Mouse (Mus musculus) hindbrain, embryonic 14.5 days (tissue): ENCODE results near the gene Prss41. TPM values are rescaled to one million over a fixed set of nuclear protein-coding genes. Genes with fewer than 3 reads are reported as not detected.
A peak's percentile ranks its signal among the peaks of the same experiment; 100 is the strongest.

ENCODE experiments used
- ATAC-seq: fragments of 200-750 bp; cut with Nextera tagmentation; 2 replicates; pipeline ENCODE4 v1.8.0; 2017; ENCODE audit warnings: moderate number of reproducible peaks, mild to moderate bottlenecking, moderate TSS enrichment, moderate library complexity; ENCODE audit not compliant: low FRiP score
- DNase-seq: peaks from one replicate; pipeline ENCODE4 v3.0.0-alpha.2; 2015; ENCODE audit warnings: low spot score
- H3K27ac ChIP-seq: fragments of 300-500 bp; sonication (generic); 2 replicates; pipeline ENCODE4 v1.5.1; 2014; ENCODE audit warnings: mild to moderate bottlenecking, moderate library complexity
- H3K27me3 ChIP-seq: fragments of 300-500 bp; sonication (generic); 2 replicates; pipeline ENCODE4 v1.6.1; 2014; ENCODE audit warnings: mild to moderate bottlenecking, low read length, mixed read lengths; ENCODE audit not compliant: control insufficient read depth, insufficient read depth
- H3K36me3 ChIP-seq: fragments of 300-500 bp; sonication (generic); replicated peaks from 2 replicates; pipeline ENCODE4 v1.6.1; 2014; ENCODE audit not compliant: control insufficient read depth, insufficient read depth
- H3K4me1 ChIP-seq: fragments of 300-500 bp; sonication (generic); replicated peaks from 2 replicates; pipeline ENCODE4 v1.6.1; 2014; ENCODE audit warnings: antibody characterized with exemption, low read length, mixed read lengths; ENCODE audit not compliant: control insufficient read depth, insufficient read depth
- H3K4me2 ChIP-seq: fragments of 300-500 bp; sonication (generic); replicated peaks from 2 replicates; pipeline ENCODE4 v1.6.1; 2014; ENCODE audit warnings: mild to moderate bottlenecking, moderate library complexity
- H3K4me3 ChIP-seq: fragments of 300-500 bp; sonication (generic); replicated peaks from 2 replicates; pipeline ENCODE4 v1.5.1; 2014; ENCODE audit warnings: mild to moderate bottlenecking, low read length
- H3K9ac ChIP-seq: fragments of 300-500 bp; sonication (generic); 2 replicates; pipeline ENCODE4 v1.6.1; 2014
- H3K9me3 ChIP-seq: fragments of 300-500 bp; sonication (generic); 2 replicates; pipeline ENCODE4 v1.6.1; 2016; ENCODE audit warnings: low read length; ENCODE audit not compliant: control insufficient read depth
- WGBS: fragments of 180-500 bp; shearing (Covaris S2); extraction: QIAGEN DNeasy Blood & Tissue Kit; methylation state at CpG from one replicate; pipeline ENCODE4 v1.1.7; 2014; 5-methylcytosine and 5-hydroxymethylcytosine counted together
- polyA plus RNA-seq: library from polyadenylated mRNA; unstranded; fragments of >200 nt; fragmentation: Nextera tagmentation; extraction: Ambion mirVana; gene quantifications from 2 replicates; pipeline ENCODE4 v1.2.1, GENCODE M21; 2014

Prss41 gene
- polyA plus RNA-seq, 1 experiment from 2014 or later = 2.3 TPM

DNA sequence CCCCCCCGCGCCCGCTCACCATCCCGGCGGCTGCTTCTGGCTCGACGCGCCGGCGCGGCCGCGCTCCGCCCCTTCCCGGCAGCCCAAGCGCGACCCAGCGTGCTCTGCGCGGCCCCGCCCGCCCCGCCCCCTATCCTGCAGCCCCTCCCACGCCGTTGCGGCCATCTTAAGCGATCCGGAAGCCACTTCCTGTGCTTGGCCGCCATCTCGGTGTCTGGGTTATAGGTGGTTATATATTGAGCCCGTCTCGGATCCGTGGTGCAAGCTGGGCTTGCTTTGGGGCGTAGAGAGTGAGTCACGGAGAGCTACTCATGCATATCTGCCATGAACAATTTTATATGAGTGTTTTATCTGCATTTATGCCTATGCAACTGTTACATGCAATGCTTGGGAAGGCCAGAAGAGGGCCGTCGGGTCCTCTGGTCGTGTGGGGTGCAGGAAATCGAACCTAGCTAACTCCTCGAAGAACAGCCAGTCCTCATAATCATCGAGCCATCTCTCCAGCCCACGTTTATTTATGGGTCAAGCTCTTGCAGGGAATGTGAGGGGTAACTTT is 14.8 kb downstream of the Prss41 start, which contains the start of gene Elob:
TSS of gene Elob (minus strand) at position 73 of the 556 bp plus-strand sequence.
- Histone ChIP-seq H3K9ac (peak within 1 kb of the TSS; percentile 90), H3K9me3 (no peaks in the 10 kb centered on the region), H3K4me2 (peak within 1 kb of the TSS; percentile 79), H3K4me3 (peak within 1 kb of the TSS; percentile 89), H3K27ac (peak within 1 kb of the TSS; percentile 96), H3K4me1 (peaks cover 22% of the 10 kb centered on the region), H3K27me3 (peaks cover 6% of the 10 kb centered on the region; the same call in 1 of the 2 replicates), H3K36me3 (peaks cover 35% of the 10 kb centered on the region)
- ATAC-seq = peak; percentile 96
- WGBS = 1% methylated on average over 39 of the region's 42 CpGs
- DNase-seq = peak; percentile 88

DNA sequence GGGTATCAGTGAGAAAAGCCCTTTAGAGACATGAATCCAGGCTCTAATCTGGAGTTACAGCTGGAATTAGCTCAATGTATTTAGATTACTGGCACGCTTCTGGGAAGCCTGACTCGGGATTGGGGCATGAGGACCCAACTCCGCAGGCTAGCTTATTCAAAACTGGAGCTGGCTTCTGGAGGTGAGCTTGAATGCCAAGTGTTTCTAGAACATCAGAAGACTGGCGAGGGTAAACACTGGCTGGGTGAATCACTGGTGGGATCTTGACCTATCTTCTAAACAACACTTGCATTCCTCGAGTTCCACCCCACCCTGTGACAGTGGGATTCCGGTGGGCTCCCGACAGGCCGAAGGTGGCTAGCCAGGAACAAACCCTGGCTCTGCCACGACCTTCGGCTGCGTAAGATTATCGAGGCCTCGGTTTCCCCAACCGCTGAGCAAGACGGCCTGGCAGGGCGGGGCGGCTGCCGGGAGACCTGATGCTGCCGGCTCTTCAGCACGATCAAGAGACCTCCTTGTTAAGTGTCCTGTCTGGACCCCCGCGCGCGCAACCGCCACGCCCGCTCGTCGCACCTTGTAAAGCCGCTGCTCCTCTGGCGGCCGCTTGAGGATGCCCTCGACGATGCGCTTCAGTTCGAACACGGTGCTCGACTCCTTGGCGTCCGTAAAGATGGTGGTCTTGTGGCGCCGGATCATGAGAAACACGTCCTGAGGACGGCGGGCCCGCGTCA is 15.5 kb downstream of the Prss41 start:
- Histone ChIP-seq H3K27ac (peak overlapping the region; percentile 96), H3K36me3 (peaks cover 42% of the 10 kb centered on the region)
- DNase-seq = peak; percentile 47

DNA sequence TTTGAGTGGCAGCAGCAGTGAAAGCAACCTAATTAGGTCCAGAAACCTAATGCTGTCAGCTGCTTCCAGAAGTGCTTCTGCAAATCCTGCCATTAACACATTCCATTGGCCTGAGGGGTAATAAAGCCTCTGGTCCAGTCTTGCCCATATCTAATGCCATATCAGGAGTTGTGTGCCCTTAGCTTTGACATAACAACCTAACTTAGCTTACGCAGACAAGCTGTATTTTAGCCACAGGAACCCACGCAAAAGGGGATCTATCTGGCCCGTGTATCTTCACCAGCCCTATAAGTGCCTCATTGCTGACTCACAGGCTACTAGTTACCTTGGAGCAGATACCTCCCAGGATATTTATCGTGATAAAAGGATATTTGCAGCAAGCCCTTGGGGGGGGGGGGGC is 18.4 kb downstream of the Prss41 start:
- peaks cover 22% of the 10 kb centered on the region for H3K4me1 ChIP-seq
- no peak for DNase-seq
- no peak for ATAC-seq
- no peak overlapping the region for H3K4me3 ChIP-seq
- H3K9me3 ChIP-seq = no peaks in the 10 kb centered on the region
- no peak overlapping the region for H3K4me2 ChIP-seq
- H3K27me3 ChIP-seq = no peaks in the 10 kb centered on the region
- H3K36me3 ChIP-seq = peaks cover 71% of the 10 kb centered on the region
- no peak overlapping the region for H3K9ac ChIP-seq
- 92% methylated on average over 4 of the region's 4 CpGs for WGBS
- 0 out of 2 replicates have a peak overlapping the region, but pooled peaks have one; percentile 14 for H3K27ac ChIP-seq

More for the DNA sequence above, 15.5 kb downstream of the Prss41 start:
- peak overlapping the region; percentile 79 for H3K4me2 ChIP-seq
- H3K9ac ChIP-seq = peak overlapping the region; percentile 90
- peak overlapping the region; percentile 89 for H3K4me3 ChIP-seq
- H3K4me1 ChIP-seq = peaks cover 22% of the 10 kb centered on the region
- 1% methylated on average over 45 of the region's 47 CpGs for WGBS
- H3K27me3 ChIP-seq = peaks cover 6% of the 10 kb centered on the region; the same call in 1 of the 2 replicates
- no peaks in the 10 kb centered on the region for H3K9me3 ChIP-seq
- ATAC-seq = peak; percentile 80

DNA sequence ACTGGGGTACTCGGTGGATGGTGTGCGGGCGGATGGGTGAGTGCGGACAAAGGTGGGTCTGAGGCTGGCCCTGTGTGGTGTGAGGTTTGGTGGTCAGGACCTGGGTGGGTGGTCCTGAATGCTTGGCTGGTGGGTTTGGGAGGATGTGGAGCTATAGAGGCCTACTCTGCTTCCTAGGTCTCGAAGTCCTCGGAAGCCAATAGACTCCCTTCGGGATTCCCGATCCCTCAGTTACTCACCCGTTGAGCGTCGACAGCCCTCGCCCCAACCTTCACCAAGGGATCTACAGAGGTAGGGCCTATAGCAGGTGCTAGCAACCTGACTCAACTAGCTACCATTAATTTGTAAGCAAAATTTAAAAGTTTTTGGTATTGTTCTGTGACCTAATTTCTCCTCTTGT is 20.4 kb downstream of the Prss41 start:
- H3K36me3 ChIP-seq = peaks cover 90% of the 10 kb centered on the region

DNA sequence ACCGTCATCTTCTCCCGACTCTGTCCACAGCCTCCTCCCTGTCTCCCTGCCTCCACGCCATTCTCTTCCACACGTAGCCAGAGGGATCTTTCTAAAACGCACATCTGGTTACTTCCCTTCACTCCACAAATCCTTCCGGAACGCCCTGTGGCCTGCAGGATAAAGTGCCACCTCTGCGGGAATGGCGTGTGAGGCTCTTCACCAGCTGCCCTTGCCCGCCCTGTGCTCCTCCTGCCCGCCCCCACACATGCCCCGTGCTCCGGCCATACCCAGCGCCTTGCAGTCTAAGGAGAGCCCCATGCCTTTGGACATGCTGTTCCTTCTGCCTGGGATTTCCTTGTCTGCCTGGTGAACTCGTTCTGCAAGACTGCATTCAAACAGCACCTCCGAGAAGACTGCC is 21.0 kb downstream of the Prss41 start:
- ATAC-seq = 0 out of 2 replicates have a peak, but pooled peaks have one; percentile 14
- no peak overlapping the region for H3K4me3 ChIP-seq
- DNase-seq = no peak
- H3K4me1 ChIP-seq = peaks cover 14% of the 10 kb centered on the region
- WGBS = 89% methylated on average over 16 of the region's 16 CpGs
- H3K36me3 ChIP-seq = peaks cover 96% of the 10 kb centered on the region
- no peak overlapping the region for H3K4me2 ChIP-seq
- H3K27me3 ChIP-seq = no peaks in the 10 kb centered on the region
- H3K9me3 ChIP-seq = peaks cover 22% of the 10 kb centered on the region
- no peak overlapping the region for H3K9ac ChIP-seq
- no peak overlapping the region for H3K27ac ChIP-seq

More for the DNA sequence above, 20.4 kb downstream of the Prss41 start:
- Histone ChIP-seq H3K4me2 (no peak overlapping the region), H3K9me3 (peaks cover 16% of the 10 kb centered on the region), H3K27me3 (no peaks in the 10 kb centered on the region), H3K9ac (no peak overlapping the region), H3K4me3 (no peak overlapping the region), H3K4me1 (peaks cover 16% of the 10 kb centered on the region), H3K27ac (no peak overlapping the region)
- ATAC-seq (no peak), DNase-seq (no peak)
- 91% methylated on average over 12 of the region's 12 CpGs for WGBS

DNA sequence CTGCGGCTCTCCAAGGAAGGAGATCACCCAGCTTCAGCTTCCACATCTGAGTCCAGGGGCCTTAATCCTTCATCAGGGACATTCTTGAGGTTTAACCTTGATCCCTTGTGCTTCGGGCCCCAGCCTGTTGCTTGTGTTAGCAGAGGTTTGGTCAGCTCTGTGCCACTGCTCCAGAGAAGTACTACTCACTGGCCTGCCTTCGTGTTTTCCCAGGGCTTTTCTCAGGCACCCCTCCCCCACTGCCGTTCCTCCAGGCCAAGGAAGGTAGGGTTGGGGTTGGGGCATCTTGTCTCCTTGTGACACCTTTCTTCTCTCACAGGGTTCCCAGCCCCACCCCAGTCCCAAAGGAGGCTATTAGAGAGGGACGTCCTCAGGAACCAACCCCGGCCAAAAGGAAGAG is 21.9 kb downstream of the Prss41 start:
- ATAC-seq (no peak), DNase-seq (no peak)
- peaks cover 4% of the 10 kb centered on the region; the same call in 1 of the 2 replicates for H3K4me1 ChIP-seq
- peaks cover 100% of the 10 kb centered on the region for H3K36me3 ChIP-seq
- 83% methylated on average over 6 of the region's 6 CpGs for WGBS
- H3K9me3 ChIP-seq = peaks cover 26% of the 10 kb centered on the region
- H3K4me3 ChIP-seq = no peak overlapping the region
- H3K27me3 ChIP-seq = no peaks in the 10 kb centered on the region
- no peak overlapping the region for H3K27ac ChIP-seq
- H3K4me2 ChIP-seq = no peak overlapping the region
- H3K9ac ChIP-seq = no peak overlapping the region

DNA sequence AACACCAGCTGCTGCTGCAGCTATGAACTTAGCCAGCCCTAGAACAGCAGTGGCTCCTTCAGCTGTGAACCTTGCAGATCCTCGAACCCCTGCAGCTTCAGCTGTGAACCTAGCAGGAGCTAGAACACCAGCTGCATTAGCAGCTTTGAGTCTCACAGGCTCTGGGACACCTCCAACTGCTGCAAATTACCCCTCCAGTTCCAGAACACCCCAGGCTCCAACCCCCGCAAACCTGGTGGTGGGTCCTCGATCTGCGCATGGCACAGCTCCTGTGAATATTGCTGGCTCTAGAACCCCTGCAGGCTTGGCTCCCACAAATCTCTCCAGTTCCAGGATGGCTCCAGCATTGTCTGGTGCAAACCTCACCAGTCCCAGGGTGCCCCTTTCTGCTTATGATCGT is 23.2 kb downstream of the Prss41 start:
- no peaks in the 10 kb centered on the region for H3K27me3 ChIP-seq
- no peak for DNase-seq
- H3K4me1 ChIP-seq = no peaks in the 10 kb centered on the region
- H3K4me3 ChIP-seq = no peak overlapping the region
- no peak overlapping the region for H3K9ac ChIP-seq
- H3K36me3 ChIP-seq = peaks cover 100% of the 10 kb centered on the region
- no peak overlapping the region for H3K27ac ChIP-seq
- H3K9me3 ChIP-seq = peaks cover 26% of the 10 kb centered on the region
- WGBS = 98% methylated on average over 5 of the region's 5 CpGs
- ATAC-seq = no peak
- H3K4me2 ChIP-seq = no peak overlapping the region

DNA sequence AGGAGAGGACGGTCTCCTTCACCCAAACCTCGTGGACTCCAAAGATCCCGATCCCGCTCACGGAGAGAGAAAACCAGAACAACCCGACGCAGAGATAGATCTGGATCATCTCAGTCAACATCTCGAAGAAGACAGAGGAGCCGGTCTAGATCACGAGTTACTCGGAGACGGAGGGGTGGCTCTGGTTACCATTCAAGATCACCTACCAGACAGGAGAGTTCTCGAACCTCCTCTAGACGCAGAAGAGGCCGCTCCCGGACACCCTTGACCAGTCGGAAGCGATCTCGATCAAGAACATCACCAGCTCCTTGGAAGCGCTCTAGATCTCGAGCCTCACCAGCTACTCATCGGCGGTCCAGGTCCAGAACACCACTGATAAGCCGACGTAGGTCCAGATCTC is 24.7 kb downstream of the Prss41 start:
- H3K27ac ChIP-seq = no peak overlapping the region
- H3K27me3 ChIP-seq = no peaks in the 10 kb centered on the region
- DNase-seq = no peak
- no peak overlapping the region for H3K9ac ChIP-seq
- WGBS = 98% methylated on average over 25 of the region's 25 CpGs
- H3K36me3 ChIP-seq = peaks cover 100% of the 10 kb centered on the region
- no peaks in the 10 kb centered on the region for H3K4me1 ChIP-seq
- peaks cover 30% of the 10 kb centered on the region for H3K9me3 ChIP-seq
- no peak for ATAC-seq
- no peak overlapping the region for H3K4me2 ChIP-seq
- no peak overlapping the region for H3K4me3 ChIP-seq

DNA sequence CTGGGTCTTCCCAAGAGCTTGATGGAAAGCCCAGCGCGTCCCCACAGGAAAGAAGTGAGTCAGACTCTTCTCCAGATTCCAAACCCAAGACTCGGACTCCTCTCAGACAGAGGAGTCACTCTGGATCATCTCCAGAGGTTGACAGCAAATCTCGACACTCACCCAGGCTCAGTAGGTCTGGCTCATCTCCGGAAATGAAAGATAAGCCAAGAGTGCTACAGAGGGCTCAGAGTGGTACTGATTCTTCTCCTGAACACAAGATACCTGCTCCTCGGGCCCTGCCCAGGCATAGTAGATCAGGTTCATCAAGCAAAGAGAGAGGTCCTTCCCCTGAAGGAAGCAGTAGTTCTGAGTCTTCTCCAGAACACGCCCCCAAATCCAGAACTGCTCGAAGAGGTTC is 25.4 kb downstream of the Prss41 start:
- no peak for DNase-seq
- H3K27ac ChIP-seq = no peak overlapping the region
- no peak overlapping the region for H3K4me2 ChIP-seq
- WGBS = 100% methylated on average over 8 of the region's 8 CpGs
- H3K4me3 ChIP-seq = no peak overlapping the region
- no peaks in the 10 kb centered on the region for H3K4me1 ChIP-seq
- no peak for ATAC-seq
- peaks cover 30% of the 10 kb centered on the region for H3K9me3 ChIP-seq
- H3K27me3 ChIP-seq = no peaks in the 10 kb centered on the region
- peaks cover 100% of the 10 kb centered on the region for H3K36me3 ChIP-seq
- no peak overlapping the region for H3K9ac ChIP-seq
